Mouse (Mus musculus) sigmoid colon, adult 10 weeks (tissue): ENCODE data around the gene Rbm7. TPM values are rescaled to one million over a fixed set of nuclear protein-coding genes. Genes with fewer than 3 reads are reported as not detected.

Source experiments
- polyA plus RNA-seq: library from polyadenylated mRNA; stranded (reverse); fragments of 350-450 nt; fragmentation: Illumina TruSeq; extraction: RNeasy Lipid Tissue Mini Kit (QIAGEN cat#74804); gene quantifications from one replicate; pipeline ENCODE4 v1.2.3, GENCODE M21; 2014; ENCODE audit warnings: low read depth, low replicate concordance

Rbm7 gene
- 141 TPM for polyA plus RNA-seq

GRCm38 (mm10) chr9:48494817-48495547, at the start of gene Rbm7, which contains the start of gene Gm5617:
Rbm7 (minus strand) TSS chr9:48495299.
Gm5617 (plus strand) TSS chr9:48495442.

GRCm38 (mm10) chr9:48480411-48481213, 14.5 kb downstream of the Rbm7 start, which contains the start of gene Rexo2:
Rexo2 (minus strand) TSS chr9:48480623.

Other genes starting within 250 kb of the Rbm7 start
- gene Nxpe2, start 141.8 kb downstream of the Rbm7 start, polyA plus RNA-seq = 364 TPM
- 110 TPM for gene Rexo2, start 14.7 kb downstream of the Rbm7 start, polyA plus RNA-seq
- not detected for gene Gm5617, start 143 bp upstream of the Rbm7 start, polyA plus RNA-seq
- 4.8 TPM for gene Nnmt, start 109.9 kb upstream of the Rbm7 start, polyA plus RNA-seq